Mouse (Mus musculus): ENCODE measurements at regions not wholly inside any gene's neighbourhood (a gene's known extent, or its start where the extent isn't known, plus 50 kb on each side); places are given as distances from the start of the nearest gene placed in this dataset.

DNA sequence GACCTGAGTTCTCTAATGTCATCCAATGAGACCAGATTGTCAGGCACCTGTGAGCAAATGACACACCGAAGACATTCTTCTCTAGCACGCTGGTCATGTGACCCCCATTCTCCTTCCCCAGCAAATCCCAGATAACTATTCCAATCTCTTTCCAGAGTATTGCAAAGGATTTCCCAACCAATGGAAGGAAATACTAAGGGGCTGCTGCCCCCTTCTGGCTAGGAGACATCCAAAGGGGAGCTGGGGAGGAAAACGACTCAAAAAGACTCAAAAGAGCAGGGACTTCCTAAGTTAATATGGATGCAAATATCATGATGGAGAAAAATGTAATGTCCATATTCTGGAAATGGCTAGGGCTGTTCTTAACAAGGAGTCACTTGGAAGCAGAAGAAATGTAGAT, 129.5 kb downstream of the Kcna5 start:
- TF ChIP-seq POLR2A (IDR thresholded peaks at IDR 0.05; ENCODE audit: insufficient read depth, low read length) (no peak), CTCF (IDR thresholded peaks at IDR 0.05; ENCODE audit: low read depth, low read length) (peak; percentile 7), EP300 (IDR thresholded peaks at IDR 0.05; ENCODE audit: insufficient read depth, low read depth, low read length) (no peak)

All from ES-Bruce4 (cell line).